24 mouse cellular contexts compared by ENCODE assay signal in the genomic region with DNA sequence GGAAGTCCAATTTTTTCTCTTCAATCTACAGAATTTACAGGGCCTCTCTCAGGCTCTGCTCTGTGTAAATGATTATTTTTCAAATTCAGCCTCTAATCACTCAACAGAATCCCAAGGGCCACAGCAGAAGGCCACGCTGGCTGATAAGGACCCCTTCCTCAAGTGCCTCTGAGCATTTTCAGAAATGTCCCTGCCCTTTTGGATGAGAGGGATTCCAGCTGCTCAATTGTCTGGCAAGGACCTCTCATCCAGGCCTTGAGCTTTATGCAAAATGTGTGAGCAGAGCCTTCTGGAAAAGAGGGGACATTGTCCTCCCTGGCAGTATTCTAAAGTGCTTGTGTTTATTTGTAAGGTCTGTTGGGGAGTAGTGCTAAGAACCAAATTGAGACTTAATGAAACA. TPM values are rescaled to one million over a fixed set of nuclear protein-coding genes. Genes with fewer than 3 reads are reported as not detected.
DNase-seq lines count a peak whose midpoint lies in the region; ATAC-seq and TF ChIP-seq lines count a peak whose summit lies in the region.
"Had no signal": no experiment of that assay in that cellular context is flagged by ENCODE, and none has a peak within 500 bp of the region (broad histone marks: within the 10 kb centered on the region; RNA-seq: fewer than 3 reads in every experiment).

No protein-coding gene starts in this region.

- peaks cover 26% of the 10 kb centered on the region; the same call in 1 of the 2 replicates for H3K4me1 ChIP-seq in kidney, embryonic 15.5 days
- peaks cover 3% of the 10 kb centered on the region; the same call in 1 of the 2 replicates for H3K4me1 ChIP-seq in lung, embryonic 14.5 days (ENCODE audit: insufficient read depth)
- H3K4me1 ChIP-seq: megakaryocyte, embryonic 14.5 days had no signal

- peak overlapping the region; percentile 5; the same call in 1 of the 2 replicates for H3K27ac ChIP-seq in kidney, embryonic 15.5 days
- peak overlapping the region; percentile 5 for H3K27ac ChIP-seq in lung, embryonic 14.5 days (ENCODE audit: low read depth)
- H3K27ac ChIP-seq: embryonic facial prominence, embryonic 13.5 days; liver, embryonic 14.5 days; neural tube, embryonic 15.5 days had no signal

- no peak overlapping the region for H3K4me3 ChIP-seq in kidney, embryonic 15.5 days (replicated peaks)
- H3K4me3 ChIP-seq in lung, embryonic 14.5 days (ENCODE audit: low read depth, low read length) = no peak overlapping the region
- H3K4me3 ChIP-seq: embryonic facial prominence, embryonic 13.5 days; megakaryocyte, embryonic 14.5 days; neural tube, embryonic 15.5 days had no signal

- WGBS in kidney, embryonic 15.5 days = 48% methylated on average over 1 of the region's 1 CpGs
- WGBS in lung, embryonic 14.5 days = 23% methylated on average over 1 of the region's 1 CpGs

- intact Hi-C loops in heart, postnatal 14 days (cut with DNase I) = no loop called here

- DNase-seq in heart, adult 11 months = peak; percentile 76
- no peak for DNase-seq in heart, postnatal 14 days
- DNase-seq in kidney, postnatal 36 days = no peak
- peak; percentile 45 for DNase-seq in lung, embryonic 14.5 days
- DNase-seq in lung, postnatal 4 days = no peak
- DNase-seq in Muller cell, postnatal 12 days (ENCODE audit: inconsistent ontology term) = no peak
- DNase-seq: B cell, adult 2 months; cerebellum, adult 11-12 months; cerebellum, postnatal 14 days; gastrocnemius, postnatal 14 days; kidney, postnatal 25 days; lung, postnatal 10 days; right cerebral cortex, postnatal 25 days; thymus, adult 2 months had no signal

- no peak for TF ChIP-seq CTCF in lung, embryonic 14.5 days (IDR thresholded peaks at IDR 0.05; ENCODE audit: low read depth)

- no peaks in the 10 kb centered on the region for H3K36me3 ChIP-seq in kidney, embryonic 15.5 days
- no peaks in the 10 kb centered on the region for H3K36me3 ChIP-seq in lung, embryonic 14.5 days (ENCODE audit: insufficient read depth)
- H3K36me3 ChIP-seq: embryonic facial prominence, embryonic 13.5 days; neural tube, embryonic 15.5 days had no signal

- no peaks in the 10 kb centered on the region for H3K9me3 ChIP-seq in kidney, embryonic 15.5 days (replicated peaks)
- no peaks in the 10 kb centered on the region for H3K9me3 ChIP-seq in lung, embryonic 14.5 days (ENCODE audit: low read depth, low read length)
- H3K9me3 ChIP-seq: embryonic facial prominence, embryonic 13.5 days; neural tube, embryonic 15.5 days had no signal

- no peak overlapping the region for H3K9ac ChIP-seq in kidney, embryonic 15.5 days
- no peak overlapping the region for H3K9ac ChIP-seq in lung, embryonic 14.5 days
- H3K9ac ChIP-seq: embryonic facial prominence, embryonic 13.5 days; liver, embryonic 14.5 days; neural tube, embryonic 15.5 days had no signal

- H3K27me3 ChIP-seq in kidney, embryonic 15.5 days = no peaks in the 10 kb centered on the region
- H3K27me3 ChIP-seq in lung, embryonic 14.5 days (ENCODE audit: insufficient read depth, low read length) = no peaks in the 10 kb centered on the region
- H3K27me3 ChIP-seq: embryonic facial prominence, embryonic 13.5 days; megakaryocyte, embryonic 14.5 days; neural tube, embryonic 15.5 days had no signal

- no peak for ATAC-seq in kidney, embryonic 15.5 days (replicated peaks; ENCODE audit: low FRiP score)
- peak; percentile 31; the same call in 1 of the 2 replicates for ATAC-seq in lung, embryonic 14.5 days (ENCODE audit: insufficient read depth)
- ATAC-seq: forebrain, embryonic 14.5 days; hindbrain, embryonic 16.5 days; intestine, embryonic 16.5 days; midbrain, embryonic 16.5 days had no signal

- no peak overlapping the region for H3K4me2 ChIP-seq in kidney, embryonic 15.5 days
- H3K4me2 ChIP-seq in lung, embryonic 14.5 days = no peak overlapping the region
- H3K4me2 ChIP-seq: embryonic facial prominence, embryonic 13.5 days; neural tube, embryonic 15.5 days had no signal

RNA-seq across cellular contexts. Expression of gene Grb14, which starts 51.7 kb away (rescaled TPM):
- 100 to 1,000 TPM; 148 to 165 TPM for total RNA-seq in heart, postnatal 14 days (2021)
- 29.6 and 30.4 TPM in 2 replicates for polyA plus RNA-seq in kidney, embryonic 15.5 days (2015; fragmentation: Nextera tagmentation; extraction: Ambion mirVana)
- 32.5 and 35.4 TPM in 2 replicates for polyA plus RNA-seq in lung, embryonic 14.5 days (2014; fragmentation: Nextera tagmentation; extraction: Ambion mirVana)
- total RNA-seq: hematopoietic stem cell, adult 5-6 weeks had no signal

Comparison
In these comparisons a context has a peak if more than half of its experiments do, and no peak if none do; other contexts are left out.
1. DNase-seq: peak in heart, adult 11 months (single experiment) and lung, embryonic 14.5 days (single experiment); none in heart, postnatal 14 days (0 of 2), kidney, postnatal 36 days (0 of 2), lung, postnatal 4 days (0 of 2) and Muller cell, postnatal 12 days (single experiment).